Mouse (Mus musculus) colon, adult 2 months (tissue): Measurements from ENCODE around the gene Plppr1. TPM values are rescaled to one million over a fixed set of nuclear protein-coding genes. Genes with fewer than 3 reads are reported as not detected.

Experiments used
- polyA plus RNA-seq: library from polyadenylated mRNA; depleted of rRNA; stranded (reverse); fragments of >200 nt; gene quantifications from 2 replicates; pipeline ENCODE4 v1.2.3, GENCODE M21; 2012; rRNA removed

Plppr1 gene
- polyA plus RNA-seq, result 0.03 and 0.07 TPM in 2 replicates

GRCm38 (mm10) chr4:49059021-49059401 lies at the start of gene Plppr1:
TSS of gene Plppr1 (plus strand) at chr4:49059273.

